Mouse (Mus musculus) hindbrain, embryonic 10.5 days (tissue): ENCODE measurements around the gene Gm43191. TPM values are rescaled to one million over a fixed set of nuclear protein-coding genes. Genes with fewer than 3 reads are reported as not detected.

Source experiments
- DNase-seq: peaks from one replicate; pipeline ENCODE4 v3.0.0-alpha.2; 2017; ENCODE audit warnings: low spot score
- H3K27ac ChIP-seq: fragments of 300-500 bp; sonication (generic); 2 replicates; pipeline ENCODE4 v1.5.1; 2016; ENCODE audit warnings: mild to moderate bottlenecking, moderate library complexity
- H3K27me3 ChIP-seq: fragments of 300-500 bp; sonication (generic); 2 replicates; pipeline ENCODE4 v1.6.1; 2016; ENCODE audit warnings: mild to moderate bottlenecking; ENCODE audit not compliant: poor library complexity, insufficient read depth, severe bottlenecking
- H3K36me3 ChIP-seq: fragments of 300-500 bp; sonication (generic); 2 replicates; pipeline ENCODE4 v1.6.1; 2016; ENCODE audit warnings: mild to moderate bottlenecking, moderate library complexity
- H3K4me1 ChIP-seq: fragments of 300-500 bp; sonication (generic); replicated peaks from 2 replicates; pipeline ENCODE4 v1.6.1; 2016; ENCODE audit warnings: mild to moderate bottlenecking
- H3K4me3 ChIP-seq: fragments of 300-500 bp; sonication (generic); 2 replicates; pipeline ENCODE4 v1.5.1; 2016; ENCODE audit warnings: mild to moderate bottlenecking, moderate library complexity
- H3K9me3 ChIP-seq: fragments of 300-500 bp; sonication (generic); 2 replicates; pipeline ENCODE4 v1.6.1; 2016; ENCODE audit warnings: mild to moderate bottlenecking, moderate library complexity
- WGBS: fragments of 180-500 bp; shearing (Covaris S2); methylation state at CpG from one replicate; pipeline ENCODE4 v1.1.7; 2016; 5-methylcytosine and 5-hydroxymethylcytosine counted together
- polyA plus RNA-seq: library from polyadenylated mRNA; unstranded; fragments of >200 nt; fragmentation: Nextera tagmentation; extraction: Ambion mirVana; gene quantifications from 2 replicates; pipeline ENCODE4 v1.2.1, GENCODE M21; 2016

Gene Gm43191
- polyA plus RNA-seq: not detected in 2 replicates

DNA sequence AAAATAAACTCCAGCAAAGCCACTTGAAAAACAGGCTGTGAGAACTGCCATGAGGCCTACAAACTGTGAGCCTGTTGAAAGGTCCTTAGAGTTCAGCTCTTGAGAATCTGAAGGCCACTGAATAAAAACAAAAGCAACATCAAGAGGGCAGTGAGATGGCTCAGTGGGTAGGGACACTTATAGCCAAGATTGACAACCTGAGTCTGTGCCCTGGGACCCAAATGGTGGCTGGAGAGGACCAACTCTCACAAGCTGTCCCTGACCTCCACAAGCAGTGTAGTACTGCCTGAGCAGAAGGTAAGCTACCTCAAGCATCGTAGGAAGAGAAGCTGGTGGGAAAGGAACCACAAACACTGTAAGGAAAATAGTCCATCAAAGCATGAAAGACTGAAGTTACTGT lies at the start of gene Gm43191:
Gm43191 (minus strand) TSS at position 101 of the 400 bp plus-strand sequence.
- Histone ChIP-seq H3K27me3 (no peaks in the 10 kb centered on the region), H3K36me3 (peaks cover 17% of the 10 kb centered on the region; the same call in 1 of the 2 replicates), H3K9me3 (no peaks in the 10 kb centered on the region), H3K4me3 (no peak within 1 kb of the TSS), H3K27ac (no peak within 1 kb of the TSS), H3K4me1 (no peaks in the 10 kb centered on the region)
- no peak for DNase-seq
- 98% methylated on average over 1 of the region's 1 CpGs for WGBS

DNA sequence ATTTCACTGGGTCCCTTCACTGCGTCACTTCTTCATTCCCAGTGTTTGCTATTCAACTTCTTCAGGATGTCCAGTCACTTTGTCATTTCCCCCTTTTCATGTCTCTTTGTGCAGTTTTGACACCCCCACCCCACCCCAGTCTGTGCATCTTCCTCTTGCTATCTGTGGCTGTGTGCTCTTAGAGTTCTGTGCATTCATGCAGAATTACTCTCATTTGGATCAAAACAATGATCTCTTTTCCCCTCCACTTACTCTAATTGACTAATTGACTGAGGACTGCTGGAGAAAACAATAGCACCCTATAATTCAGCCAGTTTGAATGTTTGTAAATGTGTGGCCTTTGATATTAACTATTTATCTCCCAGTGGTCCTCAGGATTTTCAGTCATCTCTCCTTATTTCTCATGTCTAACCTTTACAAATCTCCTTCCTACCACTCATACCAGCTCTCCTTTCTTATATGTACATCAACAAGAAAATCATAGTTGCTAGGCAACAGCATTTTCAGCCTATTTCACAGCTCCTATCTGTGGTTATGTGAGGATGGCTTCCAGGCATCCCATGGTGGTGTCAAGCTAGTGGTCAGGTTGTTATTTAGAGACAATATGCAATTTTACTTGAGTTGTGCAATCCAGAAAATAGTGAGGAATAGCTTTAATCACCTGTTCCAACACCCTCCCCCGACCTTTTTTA lies 48.6 kb upstream of the Gm43191 start:
- no peak overlapping the region for H3K4me3 ChIP-seq
- no peaks in the 10 kb centered on the region for H3K9me3 ChIP-seq
- WGBS: 81% methylated on average over 2 of the region's 2 CpGs
- DNase-seq: no peak
- H3K4me1 ChIP-seq: no peaks in the 10 kb centered on the region
- H3K27ac ChIP-seq: no peak overlapping the region
- H3K27me3 ChIP-seq: no peaks in the 10 kb centered on the region
- H3K36me3 ChIP-seq: no peaks in the 10 kb centered on the region

DNA sequence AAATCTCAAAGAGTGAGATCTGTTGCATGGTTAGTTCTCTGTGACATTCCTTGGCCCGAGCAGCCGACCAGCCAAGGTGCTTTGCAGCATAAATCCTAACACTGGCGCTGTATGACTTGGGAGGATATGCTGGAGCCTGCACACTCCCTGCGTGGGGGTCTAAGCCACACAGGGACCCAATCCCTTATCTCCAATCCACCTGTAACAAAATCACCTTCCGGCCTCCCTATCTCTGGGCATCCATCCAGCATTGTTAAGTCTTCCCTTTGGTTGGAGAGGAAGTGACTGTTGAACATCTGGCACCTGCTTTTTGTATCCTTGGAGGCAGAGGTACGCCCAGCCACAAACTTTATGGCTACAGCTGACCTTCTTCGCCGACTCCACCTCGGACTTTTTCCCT lies 45.7 kb upstream of the Gm43191 start:
- no peak for DNase-seq
- H3K36me3 ChIP-seq: no peaks in the 10 kb centered on the region
- H3K9me3 ChIP-seq: no peaks in the 10 kb centered on the region
- no peaks in the 10 kb centered on the region for H3K27me3 ChIP-seq
- no peak overlapping the region for H3K4me3 ChIP-seq
- H3K4me1 ChIP-seq: no peaks in the 10 kb centered on the region
- H3K27ac ChIP-seq: no peak overlapping the region
- WGBS: 79% methylated on average over 9 of the region's 9 CpGs

DNA sequence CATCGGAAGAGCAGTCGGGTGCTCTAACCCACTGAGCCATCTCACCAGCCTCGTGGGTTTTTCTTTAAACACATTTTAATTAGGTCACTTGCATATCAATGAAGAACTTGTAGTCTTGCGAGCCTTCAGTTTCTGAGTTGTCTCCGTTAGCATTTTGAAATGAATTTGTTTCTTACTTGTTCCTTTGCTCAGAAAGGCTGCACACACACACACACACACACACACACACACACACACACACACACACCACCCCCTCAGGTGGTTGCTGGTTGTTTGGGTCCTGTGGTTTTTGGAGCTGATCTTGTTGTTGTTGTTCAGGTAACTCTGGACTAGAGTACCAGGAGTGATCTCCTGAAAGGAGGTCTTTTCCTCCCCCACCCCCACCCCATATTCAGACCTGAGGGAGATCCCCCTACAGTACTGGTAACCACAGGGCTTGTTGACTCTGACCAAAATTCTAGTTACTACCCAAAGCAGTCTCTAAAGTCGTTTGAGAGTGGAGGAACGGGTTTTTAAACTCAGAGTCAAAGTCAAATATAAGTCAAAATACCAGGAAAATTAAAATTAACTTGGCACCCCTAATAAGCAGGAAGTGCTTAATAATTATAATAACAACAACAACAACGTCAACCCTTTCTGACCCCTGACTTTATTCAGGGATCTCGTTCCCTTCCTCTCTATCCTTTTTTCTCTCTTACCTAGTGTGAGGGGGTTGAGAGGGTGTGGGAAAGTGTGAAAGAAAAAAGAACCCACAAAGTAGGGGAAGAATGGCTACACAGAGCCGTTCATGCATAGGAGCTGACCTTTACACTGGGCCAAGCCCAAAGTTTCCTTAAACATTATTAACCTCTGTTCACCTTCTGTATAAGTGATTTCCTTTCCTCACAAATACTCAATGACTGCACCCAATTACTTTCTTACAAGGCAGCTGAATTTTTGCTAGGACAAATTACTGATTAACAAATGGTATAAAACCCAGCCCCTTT lies 42.7 kb upstream of the Gm43191 start:
- Histone ChIP-seq H3K4me1 (no peaks in the 10 kb centered on the region), H3K36me3 (no peaks in the 10 kb centered on the region), H3K4me3 (no peak overlapping the region), H3K9me3 (no peaks in the 10 kb centered on the region), H3K27me3 (no peaks in the 10 kb centered on the region), H3K27ac (no peak overlapping the region)
- DNase-seq: no peak
- 57% methylated on average over 10 of the region's 10 CpGs for WGBS

DNA sequence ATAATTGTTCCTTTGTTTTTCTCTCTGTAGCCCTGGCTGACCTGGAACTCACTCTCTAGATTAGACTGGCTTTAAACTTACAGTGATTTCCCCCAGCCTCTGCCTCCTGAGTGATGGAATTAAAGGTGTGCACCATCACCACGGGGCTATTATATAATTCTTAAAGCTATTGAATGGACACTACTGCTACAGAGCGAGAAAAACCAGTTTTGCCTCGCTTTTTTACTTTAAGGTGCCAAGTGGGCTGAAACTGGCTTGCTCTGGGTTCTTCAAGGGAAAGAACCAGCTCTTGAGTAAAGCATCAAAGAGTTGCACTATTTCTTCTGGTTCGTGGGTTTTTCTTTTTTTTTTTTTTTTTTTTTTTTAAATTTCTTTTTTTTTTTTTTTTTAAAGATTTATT lies 41.9 kb upstream of the Gm43191 start:
- Histone ChIP-seq H3K9me3 (no peaks in the 10 kb centered on the region), H3K27me3 (no peaks in the 10 kb centered on the region), H3K27ac (no peak overlapping the region), H3K4me1 (no peaks in the 10 kb centered on the region), H3K4me3 (no peak overlapping the region), H3K36me3 (no peaks in the 10 kb centered on the region)
- WGBS: 83% methylated on average over 4 of the region's 4 CpGs
- DNase-seq: no peak

DNA sequence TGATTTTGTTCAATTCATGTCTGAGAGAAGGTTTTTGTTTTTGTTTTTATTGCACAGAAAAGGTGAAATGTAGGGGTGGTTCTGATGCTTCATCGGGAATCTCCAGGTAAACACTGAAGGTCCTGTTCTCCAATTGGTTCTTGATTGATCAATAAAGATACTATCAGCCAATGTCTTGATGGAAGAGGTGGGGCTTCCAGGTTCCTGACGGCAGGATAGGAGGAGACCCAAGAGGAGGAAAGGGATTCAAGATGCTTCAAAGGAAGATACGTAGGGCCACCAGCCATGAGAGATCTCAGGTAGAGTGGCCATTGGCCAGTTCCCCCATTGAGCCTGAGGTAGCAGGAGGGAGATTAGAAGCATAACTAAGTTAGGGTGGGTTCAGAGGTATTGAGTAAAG lies 37.9 kb upstream of the Gm43191 start:
- H3K27me3 ChIP-seq: peaks cover under 1% of the 10 kb centered on the region; the same call in 1 of the 2 replicates
- H3K36me3 ChIP-seq: no peaks in the 10 kb centered on the region
- WGBS: 68% methylated on average over 3 of the region's 3 CpGs
- no peak overlapping the region for H3K4me3 ChIP-seq
- H3K27ac ChIP-seq: no peak overlapping the region
- no peak for DNase-seq
- H3K9me3 ChIP-seq: no peaks in the 10 kb centered on the region
- no peaks in the 10 kb centered on the region for H3K4me1 ChIP-seq

DNA sequence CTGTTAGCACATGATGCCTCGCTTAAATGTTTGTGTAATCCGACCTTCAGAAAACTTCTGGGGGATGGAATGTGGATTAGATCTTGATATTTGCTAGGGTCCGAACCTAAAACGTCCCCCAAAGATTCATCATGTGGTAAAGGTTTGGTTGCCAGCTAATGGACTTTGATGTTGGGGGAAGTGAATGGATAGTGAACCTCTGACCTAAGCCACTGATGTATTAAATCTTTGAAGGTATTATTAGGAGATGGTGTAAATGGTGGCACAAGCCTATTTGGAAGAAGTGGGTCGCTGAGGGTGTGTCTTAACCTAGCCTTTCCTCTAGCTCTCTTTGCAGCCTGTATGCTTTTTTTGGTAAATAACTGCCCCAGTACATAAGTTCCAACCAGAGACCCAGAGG lies 32.0 kb upstream of the Gm43191 start:
- Histone ChIP-seq H3K27ac (no peak overlapping the region), H3K4me1 (peaks cover 10% of the 10 kb centered on the region), H3K4me3 (peak overlapping the region; percentile 91; the same call in 1 of the 2 replicates), H3K36me3 (no peaks in the 10 kb centered on the region), H3K9me3 (no peaks in the 10 kb centered on the region), H3K27me3 (peaks cover 13% of the 10 kb centered on the region)
- DNase-seq: no peak
- WGBS: 39% methylated on average over 5 of the region's 5 CpGs

DNA sequence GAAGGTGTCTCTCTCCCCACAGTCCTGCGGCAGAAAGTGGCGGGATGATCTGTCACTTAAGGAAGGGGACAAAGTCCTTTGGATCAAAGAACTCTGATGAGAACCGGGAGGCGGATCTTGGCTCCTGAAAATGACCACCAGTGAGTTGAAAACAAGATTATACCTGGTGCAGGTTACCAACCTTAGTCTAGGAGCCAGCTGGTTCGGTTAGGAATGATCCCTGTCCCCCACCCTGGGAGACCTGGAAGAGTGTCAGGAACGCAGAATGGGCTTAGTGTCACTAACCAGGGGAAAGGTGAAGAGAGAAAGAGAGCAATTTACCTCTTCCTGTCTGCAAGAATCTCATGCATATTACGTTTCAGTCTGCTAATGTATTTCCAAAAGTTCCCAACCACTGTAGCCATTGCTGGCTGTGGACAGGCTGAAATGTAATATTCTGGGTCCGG lies 31.4 kb upstream of the Gm43191 start, which contains the start of gene Slc35a3:
Slc35a3 (minus strand) TSS at position 396 of the 446 bp plus-strand sequence.
- Histone ChIP-seq H3K9me3 (no peaks in the 10 kb centered on the region), H3K27me3 (peaks cover 13% of the 10 kb centered on the region), H3K36me3 (no peaks in the 10 kb centered on the region), H3K4me3 (peak within 1 kb of the TSS; percentile 91), H3K4me1 (peaks cover 10% of the 10 kb centered on the region), H3K27ac (peak within 1 kb of the TSS; percentile 94)
- no peak for DNase-seq
- 5% methylated on average over 8 of the region's 8 CpGs for WGBS

DNA sequence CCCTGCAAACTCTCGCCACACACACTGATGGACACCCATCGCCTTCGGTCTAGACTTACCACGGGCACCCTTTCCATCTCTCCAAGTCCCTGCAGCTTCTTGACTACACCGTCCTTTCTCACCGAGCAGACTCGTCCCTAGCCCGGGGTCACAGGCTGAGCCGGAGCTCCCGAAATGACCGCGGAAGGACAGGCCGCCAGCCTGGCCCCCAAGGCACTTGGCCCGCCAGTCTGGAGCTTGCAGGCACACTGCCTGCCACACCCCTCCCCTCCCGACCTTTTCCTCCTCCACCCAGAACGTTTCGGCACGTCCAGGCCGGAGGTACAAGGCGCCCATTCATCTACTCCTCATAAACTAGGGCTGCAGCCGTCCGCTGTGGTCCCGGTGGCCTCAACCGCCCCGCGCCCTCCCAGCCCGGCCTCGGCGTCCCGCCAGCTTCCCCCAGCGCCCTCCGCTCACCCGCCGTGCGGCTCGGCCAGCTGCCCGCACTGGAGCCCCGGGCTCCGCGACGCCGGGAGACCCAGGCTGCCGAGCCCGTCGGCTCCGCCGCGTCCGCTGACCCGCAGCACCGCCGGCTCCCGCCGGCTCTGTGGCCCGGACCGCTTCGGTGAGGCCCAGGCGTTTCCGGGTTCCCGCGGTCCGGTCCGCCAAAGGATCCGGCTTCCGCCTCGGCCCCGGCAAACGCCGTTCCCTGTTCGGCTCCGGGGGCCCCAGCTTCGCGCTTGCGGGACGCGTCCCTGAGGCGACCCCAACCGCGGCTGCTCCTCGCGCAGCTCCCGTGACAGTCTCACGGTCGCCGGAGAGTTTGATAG lies 30.8 kb upstream of the Gm43191 start:
- under 1% methylated on average over 80 of the region's 85 CpGs for WGBS
- Histone ChIP-seq H3K27me3 (peaks cover 13% of the 10 kb centered on the region), H3K4me1 (peaks cover 10% of the 10 kb centered on the region), H3K9me3 (no peaks in the 10 kb centered on the region), H3K4me3 (peak overlapping the region; percentile 91), H3K27ac (peak overlapping the region; percentile 94), H3K36me3 (no peaks in the 10 kb centered on the region)
- peak; percentile 75 for DNase-seq

DNA sequence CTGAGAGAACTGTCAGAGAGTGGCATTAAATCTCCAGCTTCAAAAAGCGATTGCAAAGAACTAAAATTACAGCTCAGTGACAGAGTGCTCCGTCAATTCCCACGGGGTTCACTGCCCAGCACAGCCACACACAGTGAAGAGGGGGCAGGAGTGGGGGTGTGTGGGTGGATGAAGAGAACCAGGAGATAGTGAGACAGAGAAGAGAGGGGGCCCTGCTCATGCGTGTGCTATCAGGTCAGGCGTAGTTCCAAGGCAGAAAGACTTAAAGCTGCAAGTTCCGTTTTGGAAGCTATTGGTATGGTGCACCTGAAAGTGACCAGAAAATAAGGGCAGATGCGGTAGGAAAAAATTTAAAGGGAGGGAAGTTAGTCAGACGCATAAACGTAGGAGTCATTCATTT lies 29.9 kb upstream of the Gm43191 start:
- 61% methylated on average over 9 of the region's 9 CpGs for WGBS
- H3K4me3 ChIP-seq: peak overlapping the region; percentile 91
- no peaks in the 10 kb centered on the region for H3K9me3 ChIP-seq
- no peak overlapping the region for H3K27ac ChIP-seq
- DNase-seq: peak; percentile 6
- H3K27me3 ChIP-seq: peaks cover 13% of the 10 kb centered on the region
- peaks cover 10% of the 10 kb centered on the region for H3K4me1 ChIP-seq
- H3K36me3 ChIP-seq: no peaks in the 10 kb centered on the region

DNA sequence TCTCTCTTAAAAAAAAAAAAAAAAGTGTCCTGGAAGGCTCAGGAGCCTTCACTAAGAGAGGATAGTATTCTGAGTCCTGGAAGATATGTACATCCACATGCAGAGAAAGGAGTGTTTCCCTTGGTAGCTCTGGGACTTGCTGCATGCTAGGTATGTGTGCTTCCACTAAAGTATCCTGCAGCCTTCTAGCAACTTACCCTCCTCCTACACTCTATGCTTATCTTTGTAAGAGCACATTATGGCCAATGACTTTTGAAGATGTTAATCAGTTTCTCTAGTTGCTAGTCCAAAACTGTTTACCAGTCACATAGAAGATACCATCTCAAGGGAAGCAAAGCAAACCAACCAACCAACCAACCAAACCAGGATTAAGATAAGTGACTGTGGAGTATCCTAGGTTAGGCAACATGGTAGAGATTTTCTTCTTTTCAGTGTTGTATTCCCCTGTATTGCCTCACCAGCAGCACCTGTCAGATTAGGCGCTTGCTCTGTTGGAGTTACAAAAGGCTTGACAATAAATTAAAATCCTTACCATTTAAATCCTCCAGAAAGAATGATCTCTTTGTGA lies 24.7 kb upstream of the Gm43191 start:
- no peak overlapping the region for H3K27ac ChIP-seq
- no peaks in the 10 kb centered on the region for H3K27me3 ChIP-seq
- DNase-seq: no peak
- peaks cover under 1% of the 10 kb centered on the region for H3K4me1 ChIP-seq
- 93% methylated on average over 1 of the region's 1 CpGs for WGBS
- H3K4me3 ChIP-seq: no peak overlapping the region
- no peaks in the 10 kb centered on the region for H3K9me3 ChIP-seq
- H3K36me3 ChIP-seq: no peaks in the 10 kb centered on the region

DNA sequence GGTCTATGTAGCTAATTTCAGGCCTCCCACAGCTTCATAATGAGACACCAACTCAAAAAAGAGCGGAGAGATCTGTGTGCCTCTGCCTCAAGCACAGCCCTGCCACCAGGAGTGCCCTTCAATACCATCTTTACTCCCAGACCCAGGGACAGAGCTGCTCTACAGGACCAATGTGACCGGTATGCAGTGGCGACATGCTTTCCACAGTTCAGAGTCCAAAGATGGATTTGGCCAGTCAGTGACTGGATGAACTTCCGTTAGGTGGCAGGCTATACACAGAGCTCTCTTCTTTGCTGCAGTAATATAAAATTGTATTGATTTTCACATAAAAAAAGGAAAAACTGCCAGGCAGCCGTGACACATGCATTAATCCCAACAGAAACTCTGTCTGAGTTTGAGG lies 22.8 kb upstream of the Gm43191 start:
- no peaks in the 10 kb centered on the region for H3K27me3 ChIP-seq
- WGBS: 94% methylated on average over 5 of the region's 5 CpGs

More for the DNA sequence above, 22.8 kb upstream of the Gm43191 start:
- H3K9me3 ChIP-seq: no peaks in the 10 kb centered on the region
- no peaks in the 10 kb centered on the region for H3K4me1 ChIP-seq
- no peak overlapping the region for H3K4me3 ChIP-seq
- DNase-seq: no peak
- no peak overlapping the region for H3K27ac ChIP-seq
- H3K36me3 ChIP-seq: no peaks in the 10 kb centered on the region
